Mouse (Mus musculus) right cerebral cortex, postnatal 36 days (tissue): ENCODE results near the gene Dbndd2.

Experiments
- DNase-seq, 2 experiments: peaks; one replicate each; pipeline ENCODE4 v3.0.0; 2022; ENCODE audit warnings: low spot score in 2 of 2, mixed read lengths in 1 of 2

Gene Dbndd2

GRCm38 (mm10) chr2:164485681-164486257 lies at the start of gene Dbndd2:
Dbndd2 (plus strand) TSS chr2:164486106.
- peak in 1 of 2 experiments; percentile 43 for DNase-seq

DNA sequence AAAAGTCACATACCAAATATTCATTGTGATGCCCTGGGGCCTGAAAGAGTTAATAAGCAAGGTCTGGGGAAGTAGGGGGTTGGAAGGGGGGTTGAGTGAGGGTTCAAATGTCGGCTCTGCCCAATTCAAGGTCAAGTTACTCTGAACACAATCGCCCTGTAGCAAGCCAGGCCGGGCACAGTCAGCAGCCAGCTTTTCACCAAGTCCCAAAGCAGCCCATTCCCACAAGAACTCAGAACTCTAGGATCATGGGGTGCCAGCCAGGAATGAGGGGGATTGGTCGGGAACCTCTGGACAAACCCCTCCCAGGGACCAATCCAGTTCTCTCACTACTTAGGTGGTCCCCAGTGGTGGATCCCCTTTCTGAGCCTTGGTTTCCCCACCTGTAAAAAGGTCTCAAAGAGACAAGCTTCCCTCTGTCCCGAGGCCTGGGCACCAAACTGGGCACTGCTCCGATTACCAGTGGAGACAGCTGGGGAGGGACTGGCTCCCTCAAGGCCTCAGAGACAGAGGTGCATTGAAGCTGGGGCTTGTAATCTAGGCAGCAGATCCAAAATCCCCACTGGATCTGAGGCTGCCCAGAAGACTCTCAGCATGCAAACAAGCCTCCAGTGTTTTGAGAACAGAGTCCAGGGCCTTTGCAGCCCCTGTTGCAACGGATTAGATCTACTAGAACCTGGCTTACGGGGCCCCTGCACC lies 49.5 kb upstream of the Dbndd2 start:
- DNase-seq, result peak in 1 of 2 experiments; percentile 20

DNA sequence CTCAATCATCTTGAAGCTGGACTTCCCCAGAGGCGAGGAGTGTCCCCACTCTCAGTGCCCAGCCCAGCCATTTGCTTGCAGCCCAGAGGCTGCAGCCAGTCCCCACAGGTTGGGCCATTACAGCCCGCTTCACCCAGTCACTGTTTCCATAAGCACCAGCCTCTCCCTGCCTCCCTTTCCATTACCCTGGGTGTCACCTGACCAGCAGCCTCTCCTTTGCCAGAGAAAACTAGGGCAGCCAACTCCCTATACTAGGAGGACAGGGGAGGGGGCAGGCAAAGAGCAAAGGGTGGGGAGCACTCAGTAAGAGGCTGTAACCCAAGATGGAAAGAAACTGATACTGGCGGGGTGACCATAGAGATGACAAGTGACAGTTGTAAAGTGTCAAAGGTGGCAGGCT lies 48.9 kb upstream of the Dbndd2 start:
- DNase-seq, result no peak

DNA sequence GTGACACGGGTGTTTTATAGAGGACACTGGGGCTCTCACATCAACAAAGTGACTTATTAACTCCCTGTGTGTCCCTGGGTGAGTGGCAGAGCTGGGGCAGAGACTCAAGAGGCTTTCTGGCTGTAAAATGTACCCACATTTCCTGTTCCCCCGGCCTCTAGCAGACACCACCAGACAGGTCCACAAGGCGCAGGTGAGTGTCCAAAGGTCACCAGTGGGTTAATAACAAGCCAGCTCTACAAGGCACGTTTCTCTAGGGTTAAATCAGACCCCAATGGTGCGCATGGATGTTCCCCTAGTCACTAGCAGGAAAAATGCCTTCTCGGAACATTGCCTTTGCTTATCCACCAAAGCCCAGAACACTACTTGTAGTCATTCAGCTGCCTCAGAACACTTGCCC lies 48.2 kb upstream of the Dbndd2 start:
- DNase-seq, result no peak

- DNase-seq, result no peak
Observed at GRCm38 (mm10) chr2:164438257-164438656, 47.6 kb upstream of the Dbndd2 start.

DNA sequence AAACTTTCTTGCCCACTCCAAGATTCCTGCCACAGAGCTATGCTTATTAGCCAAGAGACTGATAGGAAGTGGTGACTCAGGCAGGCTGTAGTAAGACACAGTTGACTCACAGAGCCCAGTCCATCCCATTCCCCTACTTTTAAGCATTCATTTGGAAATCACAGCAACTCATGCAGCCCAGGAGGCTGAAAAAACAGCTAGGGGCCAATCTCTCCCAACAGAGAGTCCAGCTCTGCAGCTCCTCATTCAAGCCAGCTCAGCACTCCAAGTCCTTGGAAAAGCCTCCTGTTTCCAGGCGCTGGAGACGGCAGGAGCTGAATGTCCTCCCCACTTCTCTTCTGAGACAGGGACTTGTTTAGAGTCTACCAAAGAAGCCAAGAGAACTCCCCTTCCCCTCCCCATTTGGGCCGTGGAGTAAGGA lies 46.9 kb upstream of the Dbndd2 start:
- DNase-seq, result peak; percentile 41 to 45

GRCm38 (mm10) chr2:164440314-164440713 lies 45.6 kb upstream of the Dbndd2 start:
- DNase-seq, result no peak

GRCm38 (mm10) chr2:164441155-164441554 lies 44.8 kb upstream of the Dbndd2 start:
- no peak for DNase-seq

DNA sequence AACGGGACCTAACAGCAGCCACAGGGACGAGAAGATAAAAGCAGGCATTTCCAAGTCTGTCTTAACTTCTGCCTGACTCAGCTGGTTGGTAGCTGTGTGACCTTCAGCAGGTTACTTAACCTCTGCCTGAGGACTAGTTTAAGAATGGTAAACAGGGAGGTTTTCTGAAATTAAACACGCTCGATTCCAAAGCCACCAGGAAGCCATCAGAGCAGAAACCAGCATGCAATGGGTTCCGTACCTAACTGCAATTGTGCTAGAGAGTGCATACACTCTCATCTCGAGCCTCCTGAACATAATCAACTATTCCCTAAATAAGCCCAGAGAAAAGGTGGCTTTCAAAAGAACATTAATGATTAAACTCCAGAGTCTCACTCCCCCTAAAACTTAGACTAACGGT lies 44.2 kb upstream of the Dbndd2 start:
- no peak for DNase-seq

GRCm38 (mm10) chr2:164442315-164443050 lies 43.4 kb upstream of the Dbndd2 start:
- no peak for DNase-seq

- DNase-seq, result peak; percentile 36 to 46
Observed at GRCm38 (mm10) chr2:164443051-164443437, 42.9 kb upstream of the Dbndd2 start.

DNA sequence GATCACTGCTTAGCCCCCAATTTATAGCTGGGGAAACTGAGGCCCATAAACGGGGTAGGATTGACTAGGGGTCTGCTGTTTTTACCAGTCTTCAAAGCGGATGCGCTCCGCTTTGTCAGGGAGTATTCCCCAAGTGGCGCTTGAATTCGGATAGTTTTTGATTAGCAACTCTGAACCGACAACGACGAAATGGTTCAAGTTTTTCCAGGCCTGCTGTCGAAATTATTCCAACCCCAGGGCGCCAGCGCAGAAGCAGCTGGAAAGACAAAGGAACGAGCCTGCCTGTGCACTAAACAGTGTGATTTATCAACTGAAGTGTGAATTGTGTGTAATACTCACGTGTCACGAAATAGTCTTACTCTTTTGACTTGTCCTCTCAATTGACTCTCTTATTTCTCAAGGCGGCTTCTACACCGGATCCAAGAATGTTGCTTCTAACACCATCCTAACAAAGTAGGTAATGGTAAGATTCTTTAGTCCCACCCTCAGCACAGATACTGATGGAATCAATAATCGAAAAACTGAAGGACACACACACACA lies 42.4 kb upstream of the Dbndd2 start, which contains the start of gene Sdc4:
Gene Sdc4, minus strand, starts transcription at position 428 of the 541 bp plus-strand sequence.
- DNase-seq, result no peak

DNA sequence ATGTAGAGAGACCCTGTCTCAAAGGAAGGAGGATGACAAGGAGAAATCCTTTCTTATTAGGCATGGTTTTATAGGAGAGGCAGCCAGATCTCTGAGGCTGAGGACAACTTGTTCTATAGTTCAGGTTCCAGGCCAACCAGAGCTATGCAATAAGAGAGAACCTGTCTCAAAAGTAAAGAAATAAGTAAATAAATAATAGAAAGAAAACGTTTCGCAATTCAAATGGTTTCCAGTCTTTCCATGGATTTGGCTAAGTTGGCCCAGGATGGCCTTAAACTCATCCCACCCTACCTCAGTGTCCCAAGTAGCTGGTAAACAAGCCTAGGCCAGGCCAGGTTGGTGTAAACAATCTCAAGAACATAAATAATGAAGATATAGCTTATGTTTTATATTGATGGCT lies 41.2 kb upstream of the Dbndd2 start:
- no peak for DNase-seq

GRCm38 (mm10) chr2:164445399-164446085 lies 40.4 kb upstream of the Dbndd2 start:
- DNase-seq, result no peak

DNA sequence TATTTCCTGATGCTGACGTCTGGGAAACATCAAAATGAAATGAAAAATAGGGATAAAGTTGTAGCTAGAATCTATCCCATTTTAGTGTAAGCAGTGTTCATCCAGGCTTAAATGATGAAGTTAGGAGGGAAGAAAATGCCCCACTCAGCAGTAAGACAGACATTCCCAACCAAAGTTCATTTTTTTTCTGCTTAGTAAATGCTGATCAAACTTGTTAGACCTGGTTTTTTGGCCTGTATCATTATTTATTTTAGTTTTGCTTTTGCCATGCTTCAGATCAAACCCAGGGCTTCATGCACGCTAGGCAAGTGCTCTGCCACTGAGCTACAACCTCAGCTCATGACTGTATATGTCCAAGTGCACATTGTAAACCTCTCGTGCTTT lies 39.8 kb upstream of the Dbndd2 start:
- DNase-seq, result no peak

DNA sequence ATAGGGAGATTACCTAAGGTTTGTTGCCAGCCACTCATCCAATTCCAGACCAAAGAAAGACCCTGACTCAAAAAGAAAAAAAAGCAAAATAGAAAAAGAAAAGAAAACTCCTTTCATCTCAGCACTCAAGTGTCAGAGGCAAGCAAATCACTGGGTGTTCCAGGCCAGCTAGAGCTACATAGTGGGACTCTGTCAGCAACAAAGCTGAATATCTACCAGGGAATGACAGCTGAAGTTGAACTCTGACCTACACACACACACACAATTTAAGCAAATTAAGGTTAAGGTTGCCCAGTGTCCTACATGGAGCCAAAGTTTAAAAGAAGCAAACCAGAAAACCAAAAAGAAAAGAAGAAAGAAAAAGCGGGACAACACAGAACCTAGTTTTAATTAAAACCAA lies 37.8 kb upstream of the Dbndd2 start:
- DNase-seq, result no peak

DNA sequence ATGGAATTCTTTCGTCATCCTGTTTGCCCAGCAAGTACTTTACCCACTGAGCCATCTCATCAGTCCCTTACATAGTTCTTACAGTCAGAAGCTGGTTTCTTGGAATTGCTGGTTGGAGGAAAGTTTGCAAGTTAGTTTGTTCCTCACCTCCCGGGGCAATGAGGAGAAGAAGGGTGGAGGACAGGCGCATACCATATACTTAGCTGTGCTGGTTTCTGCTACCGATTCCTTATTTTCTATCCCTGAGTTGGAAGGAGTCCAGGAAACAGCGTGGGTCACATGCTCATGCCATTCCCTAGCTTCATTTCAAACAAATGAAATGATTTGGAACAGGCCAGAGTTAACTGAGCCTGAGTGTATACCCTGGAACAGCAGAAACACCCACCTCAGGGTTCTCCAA lies 37.0 kb upstream of the Dbndd2 start:
- DNase-seq, result no peak

GRCm38 (mm10) chr2:164449341-164450042 lies 36.4 kb upstream of the Dbndd2 start:
- DNase-seq, result no peak

DNA sequence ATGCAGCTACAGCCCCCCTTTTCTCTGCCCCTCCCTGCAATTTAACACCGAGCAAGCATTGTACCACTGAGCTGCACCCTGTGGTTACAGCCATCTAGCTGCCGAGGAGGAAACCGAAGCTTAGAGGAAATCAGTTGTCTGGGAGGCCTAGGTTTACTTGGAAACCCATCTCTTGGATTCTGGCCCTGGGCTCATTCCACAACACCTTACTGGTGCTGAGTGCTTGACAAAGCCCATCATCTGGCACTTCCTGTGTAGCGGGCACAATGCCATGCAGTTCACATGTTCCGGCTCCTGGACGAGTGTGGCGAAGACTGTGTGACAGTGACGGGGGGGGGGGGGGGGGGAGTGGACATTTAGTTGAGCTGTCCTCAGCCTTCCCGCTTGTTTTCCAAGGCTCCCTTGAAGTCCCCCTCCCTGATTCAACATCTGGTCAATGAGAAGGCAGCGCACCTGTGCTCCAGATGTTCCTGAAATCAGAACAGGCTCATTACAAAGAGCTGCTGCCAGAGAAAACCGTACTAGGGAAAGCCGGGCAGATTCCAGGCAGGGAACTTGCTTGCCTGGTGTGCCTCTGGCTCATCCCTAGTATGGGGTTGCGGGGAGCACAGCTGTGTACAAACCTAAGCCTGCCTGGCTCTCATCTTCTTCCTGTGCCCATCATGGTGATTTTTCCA lies 33.8 kb upstream of the Dbndd2 start:
- DNase-seq, result no peak

- no peak for DNase-seq
Observed at GRCm38 (mm10) chr2:164453047-164453757, 32.7 kb upstream of the Dbndd2 start.
